Mouse (Mus musculus) neural tube, embryonic 15.5 days (tissue): ENCODE measurements at regions not wholly inside any gene's neighbourhood (a gene's known extent, or its start where the extent isn't known, plus 50 kb on each side); places are given as distances from the start of the nearest gene placed in this dataset.

ENCODE experiments used
- ATAC-seq: fragments of 200-750 bp; cut with Nextera tagmentation; 2 replicates; pipeline ENCODE4 v1.8.0; 2017; ENCODE audit warnings: mild to moderate bottlenecking, moderate TSS enrichment, moderate library complexity; ENCODE audit not compliant: low FRiP score
- H3K27ac ChIP-seq: fragments of 300-500 bp; sonication (generic); replicated peaks from 2 replicates; pipeline ENCODE4 v1.5.1; 2015; ENCODE audit warnings: mild to moderate bottlenecking, inconsistent platforms
- H3K27me3 ChIP-seq: fragments of 300-500 bp; sonication (generic); replicated peaks from 2 replicates; pipeline ENCODE4 v1.6.1; 2015; ENCODE audit warnings: inconsistent platforms
- H3K36me3 ChIP-seq: fragments of 300-500 bp; sonication (generic); 2 replicates; pipeline ENCODE4 v1.6.1; 2015; ENCODE audit warnings: inconsistent platforms
- H3K4me1 ChIP-seq: fragments of 300-500 bp; sonication (generic); 2 replicates; pipeline ENCODE4 v1.6.1; 2015; ENCODE audit warnings: inconsistent platforms
- H3K4me2 ChIP-seq: fragments of 300-500 bp; sonication (generic); 2 replicates; pipeline ENCODE4 v1.6.1; 2015; ENCODE audit warnings: inconsistent platforms, mild to moderate bottlenecking, moderate library complexity
- H3K4me3 ChIP-seq: fragments of 300-500 bp; sonication (generic); replicated peaks from 2 replicates; pipeline ENCODE4 v1.5.1; 2015; ENCODE audit warnings: mild to moderate bottlenecking, inconsistent platforms
- H3K9ac ChIP-seq: fragments of 300-500 bp; sonication (generic); replicated peaks from 2 replicates; pipeline ENCODE4 v1.6.1; 2015; ENCODE audit warnings: mild to moderate bottlenecking, inconsistent platforms
- H3K9me3 ChIP-seq: fragments of 300-500 bp; sonication (generic); replicated peaks from 2 replicates; pipeline ENCODE4 v1.6.1; 2016; ENCODE audit warnings: inconsistent platforms
- WGBS: fragments of 180-500 bp; shearing (Covaris S2); methylation state at CpG from one replicate; pipeline ENCODE4 v1.1.7; 2015; ENCODE audit warnings: mixed read lengths; 5-methylcytosine and 5-hydroxymethylcytosine counted together

- no peaks in the 10 kb centered on the region for H3K9me3 ChIP-seq
- no peak overlapping the region for H3K4me3 ChIP-seq
- WGBS = 90% methylated on average over 11 of the region's 11 CpGs
- H3K36me3 ChIP-seq = no peaks in the 10 kb centered on the region
- H3K4me2 ChIP-seq = no peak overlapping the region
- H3K27ac ChIP-seq = no peak overlapping the region
- peaks cover 3% of the 10 kb centered on the region; the same call in 1 of the 2 replicates for H3K4me1 ChIP-seq
- ATAC-seq = no peak
- H3K9ac ChIP-seq = no peak overlapping the region
- no peaks in the 10 kb centered on the region for H3K27me3 ChIP-seq
Measured at GRCm38 (mm10) chr4:134990651-134991050, 60.0 kb downstream of the Syf2 start.

GRCm38 (mm10) chr4:134993526-134994122, 62.9 kb downstream of the Syf2 start:
- Histone ChIP-seq H3K27ac (no peak overlapping the region), H3K4me3 (no peak overlapping the region), H3K27me3 (no peaks in the 10 kb centered on the region), H3K4me1 (peaks cover 3% of the 10 kb centered on the region; the same call in 1 of the 2 replicates), H3K4me2 (no peak overlapping the region), H3K36me3 (no peaks in the 10 kb centered on the region), H3K9me3 (no peaks in the 10 kb centered on the region), H3K9ac (no peak overlapping the region)
- ATAC-seq = no peak
- WGBS = 61% methylated on average over 8 of the region's 8 CpGs

- Histone ChIP-seq H3K9ac (no peak overlapping the region), H3K27ac (no peak overlapping the region), H3K27me3 (no peaks in the 10 kb centered on the region), H3K36me3 (no peaks in the 10 kb centered on the region), H3K4me1 (peaks cover 7% of the 10 kb centered on the region; the same call in 1 of the 2 replicates), H3K4me3 (no peak overlapping the region), H3K4me2 (no peak overlapping the region), H3K9me3 (no peaks in the 10 kb centered on the region)
- no peak for ATAC-seq
- 88% methylated on average over 2 of the region's 2 CpGs for WGBS
Measured at GRCm38 (mm10) chr4:134994205-134994604, 63.5 kb downstream of the Syf2 start.

- Histone ChIP-seq H3K36me3 (no peaks in the 10 kb centered on the region), H3K4me1 (peaks cover 7% of the 10 kb centered on the region; the same call in 1 of the 2 replicates), H3K27me3 (no peaks in the 10 kb centered on the region), H3K27ac (no peak overlapping the region), H3K9ac (no peak overlapping the region), H3K4me3 (no peak overlapping the region), H3K9me3 (no peaks in the 10 kb centered on the region), H3K4me2 (no peak overlapping the region)
- 92% methylated on average over 6 of the region's 6 CpGs for WGBS
- ATAC-seq = no peak
Measured at GRCm38 (mm10) chr4:134994648-134995047, 64.0 kb downstream of the Syf2 start.

- no peaks in the 10 kb centered on the region for H3K36me3 ChIP-seq
- no peak overlapping the region; the same call in 1 of the 2 replicates for H3K27ac ChIP-seq
- peaks cover 7% of the 10 kb centered on the region; the same call in 1 of the 2 replicates for H3K4me1 ChIP-seq
- WGBS = 62% methylated on average over 13 of the region's 13 CpGs
- H3K9me3 ChIP-seq = no peaks in the 10 kb centered on the region
- no peak overlapping the region for H3K9ac ChIP-seq
- no peak overlapping the region for H3K4me3 ChIP-seq
- H3K4me2 ChIP-seq = no peak overlapping the region
- ATAC-seq = no peak
- no peaks in the 10 kb centered on the region for H3K27me3 ChIP-seq
Measured at GRCm38 (mm10) chr4:134995052-134995451, 64.4 kb downstream of the Syf2 start.

GRCm38 (mm10) chr4:134996121-134996520, 65.4 kb downstream of the Syf2 start:
- Histone ChIP-seq H3K4me3 (no peak overlapping the region), H3K9me3 (no peaks in the 10 kb centered on the region), H3K9ac (no peak overlapping the region), H3K4me1 (peaks cover 7% of the 10 kb centered on the region; the same call in 1 of the 2 replicates), H3K27me3 (no peaks in the 10 kb centered on the region; the same call in 1 of the 2 replicates), H3K36me3 (no peaks in the 10 kb centered on the region), H3K27ac (no peak overlapping the region), H3K4me2 (no peak overlapping the region)
- ATAC-seq = no peak
- WGBS = 90% methylated on average over 6 of the region's 6 CpGs

- no peak for ATAC-seq
- 91% methylated on average over 26 of the region's 26 CpGs for WGBS
- peaks cover 8% of the 10 kb centered on the region; the same call in 1 of the 2 replicates for H3K4me1 ChIP-seq
Measured at GRCm38 (mm10) chr4:134997461-134998434, 67.0 kb downstream of the Syf2 start.

GRCm38 (mm10) chr4:134998928-134999658, 68.4 kb downstream of the Syf2 start:
- no peaks in the 10 kb centered on the region for H3K36me3 ChIP-seq
- no peak overlapping the region for H3K9ac ChIP-seq
- H3K27me3 ChIP-seq = no peaks in the 10 kb centered on the region; the same call in 1 of the 2 replicates
- no peak for ATAC-seq
- H3K4me1 ChIP-seq = peaks cover 7% of the 10 kb centered on the region; the same call in 1 of the 2 replicates
- 57% methylated on average over 12 of the region's 12 CpGs for WGBS
- H3K4me2 ChIP-seq = no peak overlapping the region
- H3K4me3 ChIP-seq = no peak overlapping the region
- H3K27ac ChIP-seq = no peak overlapping the region
- no peaks in the 10 kb centered on the region for H3K9me3 ChIP-seq

More at GRCm38 (mm10) chr4:134997461-134998434, 67.0 kb downstream of the Syf2 start:
- Histone ChIP-seq H3K27ac (no peak overlapping the region), H3K27me3 (no peaks in the 10 kb centered on the region; the same call in 1 of the 2 replicates), H3K4me3 (no peak overlapping the region), H3K9ac (no peak overlapping the region), H3K4me2 (no peak overlapping the region), H3K9me3 (no peaks in the 10 kb centered on the region), H3K36me3 (no peaks in the 10 kb centered on the region)

GRCm38 (mm10) chr4:135002091-135002925, 71.6 kb downstream of the Syf2 start:
- H3K4me2 ChIP-seq = no peak overlapping the region
- 73% methylated on average over 16 of the region's 16 CpGs for WGBS

GRCm38 (mm10) chr4:135011365-135011764, 80.7 kb downstream of the Syf2 start:
- ATAC-seq = no peak
- H3K36me3 ChIP-seq = no peaks in the 10 kb centered on the region

More at GRCm38 (mm10) chr4:135002091-135002925, 71.6 kb downstream of the Syf2 start:
- Histone ChIP-seq H3K27ac (peak overlapping the region; percentile 38; the same call in 1 of the 2 replicates), H3K9ac (no peak overlapping the region), H3K9me3 (no peaks in the 10 kb centered on the region), H3K4me3 (no peak overlapping the region), H3K4me1 (0 out of 2 replicates have a peak, but pooled peaks cover 7% of the 10 kb centered on the region), H3K36me3 (no peaks in the 10 kb centered on the region), H3K27me3 (no peaks in the 10 kb centered on the region; the same call in 1 of the 2 replicates)
- ATAC-seq = no peak

More at GRCm38 (mm10) chr4:135011365-135011764, 80.7 kb downstream of the Syf2 start:
- H3K9ac ChIP-seq = no peak overlapping the region
- H3K27ac ChIP-seq = no peak overlapping the region
- WGBS = 76% methylated on average over 6 of the region's 6 CpGs
- 0 out of 2 replicates have a peak, but pooled peaks cover 7% of the 10 kb centered on the region for H3K27me3 ChIP-seq
- H3K4me1 ChIP-seq = no peaks in the 10 kb centered on the region
- no peak overlapping the region for H3K4me3 ChIP-seq
- H3K9me3 ChIP-seq = no peaks in the 10 kb centered on the region
- no peak overlapping the region for H3K4me2 ChIP-seq
